Mouse (Mus musculus) neural tube, embryonic 10.5 days (tissue): ENCODE data around the gene Fli1.

ENCODE experiments used
- DNase-seq: peaks from one replicate; pipeline ENCODE4 v3.0.0-alpha.2; 2017; ENCODE audit warnings: low spot score; ENCODE audit errors: extremely low spot score

The Fli1 gene

GRCm38 (mm10) chr9:32469123-32469751 is 73.4 kb downstream of the Fli1 start:
- DNase-seq: no peak

- no peak for DNase-seq
Observed at GRCm38 (mm10) chr9:32468313-32468712, 74.3 kb downstream of the Fli1 start.

GRCm38 (mm10) chr9:32467443-32467842 is 75.2 kb downstream of the Fli1 start:
- DNase-seq: no peak

GRCm38 (mm10) chr9:32466861-32467260 is 75.8 kb downstream of the Fli1 start:
- no peak for DNase-seq

DNA sequence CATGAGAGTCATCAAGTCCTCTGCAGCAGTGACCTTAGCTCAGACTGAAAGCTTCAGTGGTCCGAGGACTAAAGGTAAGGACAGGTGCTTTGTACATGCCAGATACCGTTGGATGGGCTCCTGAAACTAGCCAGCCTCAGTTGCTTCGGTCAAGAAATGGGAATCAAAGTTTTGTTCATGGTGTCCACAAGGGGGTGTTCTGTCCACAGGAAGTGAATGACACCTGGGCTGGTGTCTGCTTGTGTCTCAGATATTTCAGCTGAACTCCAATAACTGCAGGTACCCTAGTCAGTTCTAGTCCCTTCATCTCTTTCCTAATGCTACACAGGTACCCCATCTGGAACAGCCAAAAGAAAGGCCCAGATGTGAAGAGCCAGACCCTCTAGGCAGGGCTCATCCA is 86.0 kb downstream of the Fli1 start:
- DNase-seq: no peak

DNA sequence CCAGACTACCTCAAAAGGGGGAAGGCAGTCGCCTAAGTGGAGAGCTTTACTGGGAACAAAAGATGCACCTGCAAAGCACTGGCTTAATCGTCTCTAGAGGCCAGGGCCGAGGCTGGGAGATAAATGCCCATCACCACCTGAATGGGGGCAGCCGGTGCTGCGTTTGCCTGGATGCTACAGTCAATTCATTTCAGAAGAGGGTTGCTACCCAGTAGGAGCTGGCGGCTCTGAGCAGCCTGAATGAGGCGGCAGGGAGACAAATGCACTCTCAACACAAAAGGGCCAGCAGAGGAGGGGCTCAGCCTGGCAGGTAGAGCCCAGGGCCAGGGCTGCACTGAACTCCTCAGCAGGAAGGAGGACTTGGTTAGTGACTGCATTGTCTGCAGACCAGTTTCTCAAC is 92.5 kb downstream of the Fli1 start:
- DNase-seq: no peak

DNA sequence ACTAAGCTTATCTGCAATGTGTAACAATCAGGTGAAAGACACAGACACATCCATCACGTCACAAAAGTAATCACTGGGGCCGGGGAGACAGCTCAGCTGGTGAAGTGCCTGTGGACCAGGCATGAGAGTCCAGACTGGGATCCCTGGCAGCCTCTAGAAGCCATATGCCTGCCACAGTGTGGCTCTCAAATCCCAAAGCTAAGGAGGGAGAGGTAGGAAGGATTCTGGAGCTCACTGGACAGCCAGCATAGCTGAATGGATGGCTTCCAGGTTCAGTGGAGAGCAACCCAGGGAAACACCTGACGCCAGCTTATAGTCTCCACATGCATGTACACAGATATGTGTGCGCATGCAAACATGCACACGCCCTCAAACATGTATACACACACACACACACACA is 93.9 kb downstream of the Fli1 start:
- no peak for DNase-seq

DNA sequence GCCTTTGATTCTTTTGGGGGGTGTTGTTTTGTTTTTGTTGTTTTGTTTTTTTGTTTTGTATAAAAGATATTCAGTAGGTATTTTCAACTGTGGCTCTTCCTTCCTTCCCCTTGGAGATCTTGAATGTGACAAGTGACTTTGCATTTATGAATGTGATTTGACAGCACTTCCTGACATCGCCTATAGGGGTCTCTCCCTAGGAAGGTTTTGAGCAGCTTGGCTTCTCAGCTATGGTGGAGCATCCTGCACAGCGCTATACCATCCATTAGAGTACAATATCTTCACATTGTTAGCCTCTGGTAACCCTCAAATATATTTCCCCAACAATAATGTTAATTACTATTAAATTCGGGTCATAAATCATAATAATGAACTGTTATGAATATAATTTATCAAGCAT is 96.9 kb downstream of the Fli1 start:
- DNase-seq: no peak

- no peak for DNase-seq
Observed at GRCm38 (mm10) chr9:32444453-32445201, 98.0 kb downstream of the Fli1 start.

DNA sequence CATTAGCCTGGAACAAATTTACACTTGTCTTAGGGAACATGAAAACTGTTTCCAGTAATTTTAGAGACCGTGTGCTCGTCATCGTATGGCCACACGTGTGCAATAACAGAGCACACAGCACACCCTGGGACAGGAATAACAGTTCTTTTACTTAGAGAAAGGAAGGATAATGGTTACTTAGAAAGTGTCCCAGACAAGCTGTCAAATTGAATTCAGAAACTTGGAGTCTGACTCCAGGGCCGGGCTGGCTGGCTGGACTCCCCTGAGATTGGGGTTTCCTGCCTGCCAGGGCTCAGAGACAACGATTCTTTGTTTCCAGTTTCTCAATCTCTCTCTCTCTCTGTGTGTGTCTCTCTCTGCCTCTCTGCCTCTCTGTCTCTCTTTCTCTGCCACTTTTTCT is 98.8 kb downstream of the Fli1 start:
- no peak for DNase-seq

- DNase-seq: no peak
Observed at GRCm38 (mm10) chr9:32443115-32443514, 99.5 kb downstream of the Fli1 start.

- DNase-seq: no peak
Observed at GRCm38 (mm10) chr9:32434241-32435213, 108.1 kb downstream of the Fli1 start.

- DNase-seq: no peak
Observed at GRCm38 (mm10) chr9:32431061-32431460, 111.6 kb downstream of the Fli1 start.

- no peak for DNase-seq
Observed at GRCm38 (mm10) chr9:32425321-32425720, 117.3 kb downstream of the Fli1 start.

- DNase-seq: no peak
Observed at GRCm38 (mm10) chr9:32420711-32421110, 122.0 kb downstream of the Fli1 start.

- DNase-seq: no peak
Observed at GRCm38 (mm10) chr9:32417466-32418116, 125.1 kb downstream of the Fli1 start.

DNA sequence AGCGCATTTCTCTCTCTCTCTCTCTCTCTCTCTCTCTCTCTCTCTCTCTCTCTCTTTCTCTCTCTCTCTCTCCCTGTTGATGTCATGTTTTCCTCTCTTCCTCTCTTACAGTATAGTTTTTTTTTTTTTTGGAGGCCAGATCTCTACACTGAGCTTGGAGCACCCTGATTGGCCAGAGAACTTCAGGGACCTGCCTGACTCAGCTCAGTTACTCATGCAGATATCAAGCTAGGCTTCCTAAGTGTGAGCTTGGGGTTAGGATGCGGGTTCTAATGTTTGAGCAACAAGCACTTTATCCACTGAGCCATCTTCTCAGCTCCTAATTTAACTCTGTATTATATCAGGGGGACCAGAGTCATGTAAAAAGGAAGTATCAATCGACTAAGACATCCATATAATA is 126.7 kb downstream of the Fli1 start:
- DNase-seq: no peak

DNA sequence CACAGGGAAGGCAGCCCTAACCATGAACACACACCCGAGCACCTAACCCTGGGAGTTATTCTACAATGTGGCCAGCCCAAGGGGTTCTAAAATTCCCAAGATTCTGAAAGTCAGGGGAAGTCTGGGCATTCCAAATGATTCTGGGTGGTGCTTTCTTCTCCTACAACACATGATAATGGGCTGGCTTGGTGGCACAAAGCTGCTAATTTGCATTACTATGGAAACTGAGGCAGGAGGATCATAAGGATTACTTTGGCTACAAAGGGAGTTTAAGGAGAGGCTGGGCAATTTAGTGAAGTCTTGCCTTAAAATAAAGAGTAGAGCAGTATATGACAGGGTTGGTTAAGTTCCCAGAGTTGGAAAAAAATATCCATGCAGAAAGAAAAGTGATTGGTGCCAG is 127.7 kb downstream of the Fli1 start:
- no peak for DNase-seq

DNA sequence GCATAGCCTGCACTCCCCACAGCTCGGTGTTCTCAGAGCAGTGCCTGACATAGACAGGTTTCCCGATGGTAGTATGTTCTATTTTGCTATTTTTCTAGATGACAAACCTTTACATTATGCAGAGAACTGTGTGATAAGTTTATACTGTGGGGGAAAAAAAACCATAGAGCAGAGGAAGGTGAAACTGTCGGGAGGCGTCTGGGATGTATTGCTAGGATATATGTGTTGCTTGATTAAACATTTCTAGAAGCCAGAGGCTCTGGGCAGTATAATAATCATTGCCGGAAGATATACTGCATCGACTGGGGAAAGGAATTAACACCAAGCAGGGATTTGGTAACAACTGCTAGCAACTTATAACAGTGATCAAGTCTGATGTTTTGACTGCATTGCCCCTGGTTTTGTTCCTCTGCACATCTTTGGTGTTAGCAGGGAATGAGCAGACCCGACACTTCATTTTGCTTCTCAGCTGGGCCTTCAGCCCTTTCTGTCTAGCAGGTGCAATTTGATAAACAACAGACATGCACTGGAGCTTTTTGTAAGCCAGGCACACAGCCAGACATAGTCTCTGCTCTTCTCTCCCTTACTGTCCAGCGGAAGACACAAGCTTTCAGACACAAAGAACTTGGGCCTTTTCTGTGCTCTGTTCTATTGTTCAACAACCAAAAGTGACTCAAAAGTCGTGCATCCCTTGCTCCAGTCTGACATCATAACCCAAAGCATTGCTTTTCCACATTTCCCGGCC is 129.7 kb downstream of the Fli1 start:
- DNase-seq: no peak

DNA sequence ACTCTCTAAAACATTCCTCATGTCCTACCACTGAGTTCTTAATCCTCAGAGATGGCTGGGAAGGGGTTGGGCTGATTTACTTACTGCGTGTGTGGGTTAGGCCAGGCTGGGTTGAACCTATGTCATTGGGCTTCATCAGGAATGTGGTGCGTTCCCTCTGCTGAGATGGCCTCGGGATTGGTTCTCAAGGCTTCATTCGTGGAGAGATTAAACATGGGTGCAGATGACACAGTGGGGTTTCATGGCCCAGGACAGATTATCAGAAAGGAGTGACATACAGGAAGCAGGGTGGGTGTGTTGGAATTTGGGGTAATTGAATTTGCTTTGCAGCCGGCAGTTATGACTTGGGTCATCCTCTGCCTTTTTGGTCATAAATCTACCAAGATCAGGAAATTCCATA is 131.2 kb downstream of the Fli1 start:
- no peak for DNase-seq

- no peak for DNase-seq
Observed at GRCm38 (mm10) chr9:32410671-32411070, 132.0 kb downstream of the Fli1 start.
